Comparison of ENCODE assay signal across 21 mouse cellular contexts in genomic region chr11:44795767-44796166, GRCm38 (mm10).
DNase-seq lines count a peak whose midpoint lies in the region; ATAC-seq and TF ChIP-seq lines count a peak whose summit lies in the region.
"Had no signal": no experiment of that assay in that cellular context is flagged by ENCODE, and none has a peak within 500 bp of the region (broad histone marks: within the 10 kb centered on the region; RNA-seq: fewer than 3 reads in every experiment).

No protein-coding gene starts in this region.

- WGBS in cerebellum, adult 2 months: 23% methylated on average over 3 of the region's 3 CpGs
- 87% methylated on average over 3 of the region's 3 CpGs for WGBS in forebrain, embryonic 11.5 days

- DNase-seq in cerebellum, adult 2 months: peak; percentile 24 to 54
- DNase-seq in cerebellum, postnatal 4 days (ENCODE audit: low spot score in 2 of 2): no peak
- peak; percentile 48 for DNase-seq in brain, adult 2 months (ENCODE audit: low read depth, low spot score)
- DNase-seq in cerebellum, adult 9-10 months: peak; percentile 54
- DNase-seq in cerebellum, postnatal 25 days: peak; percentile 18 to 62
- DNase-seq in spleen, postnatal 10 days (ENCODE audit: low spot score in 2 of 2): no peak
- DNase-seq in forebrain, embryonic 11.5 days (ENCODE audit: low spot score): no peak
- DNase-seq: adrenal gland, adult 2 months; adrenal gland, postnatal 25 days; gastrocnemius, postnatal 25 days; heart, postnatal 10 days; heart, postnatal 4 days; kidney, adult 11 months had no signal

- no peak for ATAC-seq in forebrain, embryonic 11.5 days (replicated peaks; ENCODE audit: low FRiP score)
- ATAC-seq: activated CD4-positive, CD25-positive, alpha-beta regulatory T cell, adult 4 months; forebrain, embryonic 16.5 days; hindbrain, postnatal 0 days; Patski had no signal

- H3K36me3 ChIP-seq in forebrain, embryonic 11.5 days (ENCODE audit: control insufficient read depth, insufficient read depth, low read length): no peaks in the 10 kb centered on the region
- H3K36me3 ChIP-seq: embryonic facial prominence, embryonic 12.5 days; forebrain, embryonic 12.5 days; hindbrain, embryonic 13.5 days had no signal

- TF ChIP-seq POLR2A in cerebellum, adult 2 months (IDR thresholded peaks at IDR 0.05; ENCODE audit: borderline replicate concordance, insufficient read depth, low read length): no peak

- H3K27me3 ChIP-seq in cerebellum, adult 2 months (ENCODE audit: control insufficient read depth, insufficient read depth, low read length): no peaks in the 10 kb centered on the region
- H3K27me3 ChIP-seq in forebrain, embryonic 11.5 days (ENCODE audit: control insufficient read depth, insufficient read depth, low read length): peaks cover 50% of the 10 kb centered on the region
- H3K27me3 ChIP-seq: CH12.LX; embryonic facial prominence, embryonic 12.5 days; hindbrain, embryonic 13.5 days; Patski had no signal

- H3K4me2 ChIP-seq in forebrain, embryonic 11.5 days (ENCODE audit: low read depth, low read length, severe bottlenecking): no peak overlapping the region
- H3K4me2 ChIP-seq: embryonic facial prominence, embryonic 12.5 days; forebrain, embryonic 12.5 days; hindbrain, embryonic 13.5 days had no signal

- TF ChIP-seq CTCF in cerebellum, adult 2 months (IDR thresholded peaks at IDR 0.05; ENCODE audit: borderline replicate concordance, insufficient read depth, low read depth, low read length): no peak

- no peak overlapping the region for H3K27ac ChIP-seq in cerebellum, adult 2 months (ENCODE audit: insufficient read depth, low read length)
- no peak overlapping the region for H3K27ac ChIP-seq in forebrain, embryonic 11.5 days (ENCODE audit: low read depth, low read length)
- H3K27ac ChIP-seq: embryonic facial prominence, embryonic 12.5 days; forebrain, embryonic 12.5 days; hindbrain, embryonic 13.5 days; hindbrain, postnatal 0 days had no signal

- no peaks in the 10 kb centered on the region for H3K9me3 ChIP-seq in forebrain, embryonic 11.5 days (ENCODE audit: control insufficient read depth, low read length)
- H3K9me3 ChIP-seq: embryonic facial prominence, embryonic 12.5 days; forebrain, embryonic 12.5 days; hindbrain, embryonic 13.5 days had no signal

- no peak overlapping the region for H3K4me3 ChIP-seq in cerebellum, adult 2 months (replicated peaks; ENCODE audit: insufficient read depth, low read depth, low read length)
- no peak overlapping the region for H3K4me3 ChIP-seq in forebrain, embryonic 11.5 days (ENCODE audit: low read depth, low read length)
- H3K4me3 ChIP-seq: embryonic facial prominence, embryonic 12.5 days; forebrain, embryonic 12.5 days; hindbrain, embryonic 13.5 days had no signal

- peaks cover 9% of the 10 kb centered on the region; the same call in 1 of the 2 replicates for H3K4me1 ChIP-seq in cerebellum, adult 2 months (ENCODE audit: control insufficient read depth, insufficient read depth, low read length)
- peaks cover 7% of the 10 kb centered on the region for H3K4me1 ChIP-seq in forebrain, embryonic 11.5 days (replicated peaks; ENCODE audit: control insufficient read depth, insufficient read depth, low read length)

- H3K9ac ChIP-seq in forebrain, embryonic 11.5 days (ENCODE audit: low read length): no peak overlapping the region
- H3K9ac ChIP-seq: embryonic facial prominence, embryonic 12.5 days; forebrain, embryonic 12.5 days; hindbrain, embryonic 13.5 days had no signal

Comparison
In these comparisons a context has a peak if more than half of its experiments do, and no peak if none do; other contexts are left out.
1. DNase-seq: peak in cerebellum, adult 2 months (2 of 2), brain, adult 2 months (single experiment), cerebellum, adult 9-10 months (single experiment) and cerebellum, postnatal 25 days (2 of 2); none in cerebellum, postnatal 4 days (0 of 2), spleen, postnatal 10 days (0 of 2) and forebrain, embryonic 11.5 days (single experiment).